Mouse (Mus musculus) cerebellum, adult 2 months (tissue): Measurements from ENCODE around the gene Srsf5.

Experiments
- CTCF ChIP-seq: fragments of 200-500 bp; IDR thresholded peaks from 2 replicates; pipeline ENCODE4 v1.5.1; 2011; ENCODE audit warnings: low read depth, mild to moderate bottlenecking, control low read depth, low read length, moderate library complexity, borderline replicate concordance; ENCODE audit not compliant: insufficient read depth
- POLR2A ChIP-seq: fragments of 200-500 bp; IDR thresholded peaks from 2 replicates; pipeline ENCODE4 v1.6.1; 2011; ENCODE audit warnings: low read length, control low read depth, borderline replicate concordance; ENCODE audit not compliant: insufficient read depth

DNA sequence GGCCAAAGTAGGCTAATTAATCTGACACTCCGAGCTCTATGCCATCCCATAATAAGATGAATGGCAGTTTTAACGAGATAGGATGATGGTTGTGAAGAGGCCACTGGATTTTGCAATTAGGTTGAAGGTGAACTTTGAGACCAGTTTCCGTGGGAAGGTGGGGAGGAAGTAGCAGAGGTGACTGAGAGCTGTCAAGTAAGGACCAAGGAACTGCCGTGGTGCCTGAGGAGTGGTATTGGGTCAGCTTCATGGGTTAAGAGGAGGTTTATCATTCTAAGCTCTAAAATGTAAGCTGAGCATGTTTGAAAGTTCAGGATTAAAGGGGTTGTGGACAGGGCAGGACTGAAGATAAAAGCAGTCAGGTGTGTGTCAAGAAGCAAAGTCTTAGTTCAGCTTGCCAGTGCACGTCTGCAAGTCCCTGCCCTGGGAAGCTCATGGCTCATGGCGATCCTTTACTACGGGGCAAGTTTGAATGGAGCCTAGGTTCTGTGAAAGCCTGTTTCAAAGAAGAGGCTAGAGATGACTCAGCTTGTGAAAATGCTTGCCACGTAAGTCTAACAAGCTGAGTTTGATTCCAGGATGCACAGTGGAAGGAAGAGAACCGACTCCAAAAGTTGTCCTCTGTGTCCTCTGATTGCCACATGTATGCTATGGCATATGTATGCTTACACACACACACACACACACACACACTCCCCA, 7.8 kb upstream of the Srsf5 start:
- TF ChIP-seq CTCF: no peak
- TF ChIP-seq POLR2A: no peak
